Mouse (Mus musculus): ENCODE results near the gene Gm11172. TPM values are rescaled to one million over a fixed set of nuclear protein-coding genes. Genes with fewer than 3 reads are reported as not detected.

The Gm11172 gene
- polyA plus RNA-seq, 1 experiment from 2014 or later, result not detected

- H3K4me2 ChIP-seq, result no peak overlapping the region
- H3K36me3 ChIP-seq, result no peaks in the 10 kb centered on the region
- 84% methylated on average over 4 of the region's 4 CpGs for WGBS
- ATAC-seq (replicated peaks; ENCODE audit: low FRiP score), result no peak
- H3K4me3 ChIP-seq (replicated peaks), result no peak overlapping the region
- no peaks in the 10 kb centered on the region for H3K27me3 ChIP-seq
- H3K4me1 ChIP-seq, result peaks cover 19% of the 10 kb centered on the region
- H3K9me3 ChIP-seq (replicated peaks), result no peaks in the 10 kb centered on the region
- no peak overlapping the region for H3K27ac ChIP-seq
- no peak overlapping the region for H3K9ac ChIP-seq
Measured at GRCm38 (mm10) chr16:10818579-10819135, 5.9 kb downstream of the Gm11172 start.

- no peaks in the 10 kb centered on the region for H3K36me3 ChIP-seq
- H3K4me2 ChIP-seq, result no peak overlapping the region
- H3K4me1 ChIP-seq, result peaks cover 14% of the 10 kb centered on the region
- no peaks in the 10 kb centered on the region for H3K9me3 ChIP-seq (replicated peaks)
- H3K27ac ChIP-seq, result no peak overlapping the region
- no peak overlapping the region for H3K9ac ChIP-seq
- no peak overlapping the region for H3K4me3 ChIP-seq (replicated peaks)
- no peak for ATAC-seq (replicated peaks; ENCODE audit: low FRiP score)
- 67% methylated on average over 3 of the region's 3 CpGs for WGBS
- no peaks in the 10 kb centered on the region for H3K27me3 ChIP-seq
Measured at GRCm38 (mm10) chr16:10819966-10820365, 7.3 kb downstream of the Gm11172 start.

- peak; percentile 81 for ATAC-seq (replicated peaks; ENCODE audit: low FRiP score)
- WGBS, result 30% methylated on average over 4 of the region's 4 CpGs
- Histone ChIP-seq H3K4me2 (no peak overlapping the region), H3K9me3 (replicated peaks) (no peaks in the 10 kb centered on the region), H3K9ac (no peak overlapping the region), H3K36me3 (no peaks in the 10 kb centered on the region), H3K27ac (peak overlapping the region; percentile 59), H3K27me3 (no peaks in the 10 kb centered on the region), H3K4me1 (peaks cover 15% of the 10 kb centered on the region), H3K4me3 (replicated peaks) (no peak overlapping the region)
Measured at GRCm38 (mm10) chr16:10821387-10821786, 8.7 kb downstream of the Gm11172 start.

GRCm38 (mm10) chr16:10824536-10824935 lies 11.8 kb downstream of the Gm11172 start:
- Histone ChIP-seq H3K9me3 (replicated peaks) (no peaks in the 10 kb centered on the region), H3K27me3 (no peaks in the 10 kb centered on the region), H3K9ac (no peak overlapping the region), H3K4me3 (replicated peaks) (no peak overlapping the region), H3K4me2 (no peak overlapping the region), H3K27ac (no peak overlapping the region), H3K36me3 (no peaks in the 10 kb centered on the region), H3K4me1 (peaks cover 18% of the 10 kb centered on the region)
- ATAC-seq (replicated peaks; ENCODE audit: low FRiP score), result no peak
- 81% methylated on average over 1 of the region's 1 CpGs for WGBS

GRCm38 (mm10) chr16:10825840-10826239 lies 13.1 kb downstream of the Gm11172 start:
- H3K4me1 ChIP-seq, result peaks cover 14% of the 10 kb centered on the region
- H3K36me3 ChIP-seq, result no peaks in the 10 kb centered on the region
- H3K27me3 ChIP-seq, result no peaks in the 10 kb centered on the region
- H3K9ac ChIP-seq, result no peak overlapping the region
- 82% methylated on average over 4 of the region's 4 CpGs for WGBS
- no peak overlapping the region for H3K27ac ChIP-seq
- no peaks in the 10 kb centered on the region for H3K9me3 ChIP-seq (replicated peaks)
- H3K4me3 ChIP-seq (replicated peaks), result no peak overlapping the region
- no peak for ATAC-seq (replicated peaks; ENCODE audit: low FRiP score)
- H3K4me2 ChIP-seq, result no peak overlapping the region

- H3K4me2 ChIP-seq, result no peak overlapping the region
- H3K9ac ChIP-seq, result no peak overlapping the region
- ATAC-seq (replicated peaks; ENCODE audit: low FRiP score), result no peak
- 88% methylated on average over 9 of the region's 9 CpGs for WGBS
- no peak overlapping the region for H3K4me3 ChIP-seq (replicated peaks)
- no peaks in the 10 kb centered on the region for H3K27me3 ChIP-seq
- H3K27ac ChIP-seq, result no peak overlapping the region
- no peaks in the 10 kb centered on the region for H3K36me3 ChIP-seq
- H3K4me1 ChIP-seq, result 0 out of 2 replicates have a peak, but pooled peaks cover 6% of the 10 kb centered on the region
- H3K9me3 ChIP-seq (replicated peaks), result no peaks in the 10 kb centered on the region
Measured at GRCm38 (mm10) chr16:10827269-10827668, 14.6 kb downstream of the Gm11172 start.

GRCm38 (mm10) chr16:10827766-10828460 lies 15.2 kb downstream of the Gm11172 start:
- H3K27ac ChIP-seq, result no peak overlapping the region
- ATAC-seq (replicated peaks; ENCODE audit: low FRiP score), result no peak
- no peak overlapping the region for H3K4me3 ChIP-seq (replicated peaks)
- no peak overlapping the region for H3K9ac ChIP-seq
- 0 out of 2 replicates have a peak, but pooled peaks cover 6% of the 10 kb centered on the region for H3K4me1 ChIP-seq
- H3K27me3 ChIP-seq, result no peaks in the 10 kb centered on the region
- no peak overlapping the region for H3K4me2 ChIP-seq
- 78% methylated on average over 7 of the region's 7 CpGs for WGBS
- H3K9me3 ChIP-seq (replicated peaks), result no peaks in the 10 kb centered on the region
- no peaks in the 10 kb centered on the region for H3K36me3 ChIP-seq

GRCm38 (mm10) chr16:10828461-10828805 lies 15.7 kb downstream of the Gm11172 start:
- Histone ChIP-seq H3K4me2 (no peak overlapping the region), H3K36me3 (no peaks in the 10 kb centered on the region), H3K9me3 (replicated peaks) (no peaks in the 10 kb centered on the region), H3K27me3 (no peaks in the 10 kb centered on the region), H3K9ac (no peak overlapping the region), H3K27ac (no peak overlapping the region), H3K4me1 (0 out of 2 replicates have a peak, but pooled peaks cover 6% of the 10 kb centered on the region), H3K4me3 (replicated peaks) (no peak overlapping the region)
- WGBS, result 61% methylated on average over 4 of the region's 4 CpGs
- no peak for ATAC-seq (replicated peaks; ENCODE audit: low FRiP score)

- Histone ChIP-seq H3K9ac (peak overlapping the region; percentile 81), H3K36me3 (no peaks in the 10 kb centered on the region), H3K4me3 (replicated peaks) (peak overlapping the region; percentile 79), H3K27ac (peak overlapping the region; percentile 92; the same call in 1 of the 2 replicates), H3K4me1 (peaks cover 48% of the 10 kb centered on the region), H3K4me2 (peak overlapping the region; percentile 94), H3K27me3 (no peaks in the 10 kb centered on the region), H3K9me3 (replicated peaks) (no peaks in the 10 kb centered on the region)
- ATAC-seq (replicated peaks; ENCODE audit: low FRiP score), result no peak
- 7% methylated on average over 12 of the region's 12 CpGs for WGBS
Measured at GRCm38 (mm10) chr16:10834542-10834910, 21.8 kb downstream of the Gm11172 start.

- WGBS, result under 1% methylated on average over 66 of the region's 69 CpGs
- H3K9me3 ChIP-seq (replicated peaks), result no peaks in the 10 kb centered on the region
- ATAC-seq (replicated peaks; ENCODE audit: low FRiP score), result peak; percentile 97
- peak within 1 kb of the TSS; percentile 81 for H3K9ac ChIP-seq
- H3K36me3 ChIP-seq, result no peaks in the 10 kb centered on the region
- H3K27me3 ChIP-seq, result no peaks in the 10 kb centered on the region
- H3K4me2 ChIP-seq, result peak within 1 kb of the TSS; percentile 94
- peak within 1 kb of the TSS; percentile 79 for H3K4me3 ChIP-seq (replicated peaks)
- H3K4me1 ChIP-seq, result peaks cover 52% of the 10 kb centered on the region
- peak within 1 kb of the TSS; percentile 92 for H3K27ac ChIP-seq
Measured at GRCm38 (mm10) chr16:10834911-10835587, 22.3 kb downstream of the Gm11172 start, which contains the start of gene Rmi2. TSS of gene Rmi2 (plus strand) at chr16:10835059.

- Histone ChIP-seq H3K4me3 (replicated peaks) (no peak overlapping the region), H3K9ac (no peak overlapping the region), H3K27ac (no peak overlapping the region), H3K4me2 (0 out of 2 replicates have a peak overlapping the region, but pooled peaks have one; percentile 94), H3K4me1 (peaks cover 52% of the 10 kb centered on the region), H3K27me3 (no peaks in the 10 kb centered on the region), H3K9me3 (replicated peaks) (no peaks in the 10 kb centered on the region), H3K36me3 (0 out of 2 replicates have a peak, but pooled peaks cover 3% of the 10 kb centered on the region)
- 90% methylated on average over 3 of the region's 3 CpGs for WGBS
- ATAC-seq (replicated peaks; ENCODE audit: low FRiP score), result no peak
Measured at GRCm38 (mm10) chr16:10836388-10836787, 23.7 kb downstream of the Gm11172 start.

- Histone ChIP-seq H3K4me2 (no peak overlapping the region), H3K9ac (no peak overlapping the region), H3K4me1 (peaks cover 54% of the 10 kb centered on the region), H3K27ac (no peak overlapping the region), H3K4me3 (replicated peaks) (no peak overlapping the region), H3K9me3 (replicated peaks) (no peaks in the 10 kb centered on the region), H3K36me3 (0 out of 2 replicates have a peak, but pooled peaks cover 3% of the 10 kb centered on the region), H3K27me3 (no peaks in the 10 kb centered on the region)
- WGBS, result 59% methylated on average over 3 of the region's 3 CpGs
- no peak for ATAC-seq (replicated peaks; ENCODE audit: low FRiP score)
Measured at GRCm38 (mm10) chr16:10837250-10837649, 24.5 kb downstream of the Gm11172 start.

Measured in kidney, embryonic 15.5 days (tissue).